Mouse (Mus musculus) cortical plate, adult 2 months (tissue): ENCODE data around the gene 0610010K14Rik.

ENCODE experiments used
- CTCF ChIP-seq: fragments of 200-500 bp; IDR thresholded peaks from 2 replicates; pipeline ENCODE4 v1.5.1; 2011; ENCODE audit warnings: mild to moderate bottlenecking, control low read depth, low read length; ENCODE audit not compliant: insufficient read depth; ENCODE audit errors: extremely low read depth
- POLR2A ChIP-seq: fragments of 200-500 bp; IDR thresholded peaks from 2 replicates; pipeline ENCODE4 v1.6.1; 2011; ENCODE audit warnings: mild to moderate bottlenecking, low read length, control low read depth; ENCODE audit not compliant: insufficient read depth; ENCODE audit errors: extremely low read depth

GRCm38 (mm10) chr11:70220731-70221602, 16.7 kb downstream of the 0610010K14Rik start, which contains the start of gene Slc16a13:
- TF ChIP-seq POLR2A (peak; percentile 100), CTCF (no peak)
